Mouse (Mus musculus) lung, embryonic 16.5 days (tissue): ENCODE measurements around the gene Elovl6. TPM values are rescaled to one million over a fixed set of nuclear protein-coding genes. Genes with fewer than 3 reads are reported as not detected.

Experiments
- ATAC-seq: fragments of 200-750 bp; cut with Nextera tagmentation; 2 replicates; pipeline ENCODE4 v1.8.0; 2017; ENCODE audit warnings: low read depth, mild to moderate bottlenecking, moderate library complexity
- H3K27ac ChIP-seq: fragments of 300-500 bp; sonication (generic); 2 replicates; pipeline ENCODE4 v1.5.1; 2014; ENCODE audit warnings: mild to moderate bottlenecking, control low read depth, low read length
- H3K27me3 ChIP-seq: fragments of 300-500 bp; sonication (generic); 2 replicates; pipeline ENCODE4 v1.6.1; 2014; ENCODE audit warnings: low read depth, low read length, mixed read lengths; ENCODE audit not compliant: control insufficient read depth, insufficient read depth
- H3K36me3 ChIP-seq: fragments of 300-500 bp; sonication (generic); 2 replicates; pipeline ENCODE4 v1.6.1; 2014; ENCODE audit warnings: low read length; ENCODE audit not compliant: control insufficient read depth, insufficient read depth
- H3K4me1 ChIP-seq: fragments of 300-500 bp; sonication (generic); replicated peaks from 2 replicates; pipeline ENCODE4 v1.6.1; 2014; ENCODE audit warnings: low read length, mixed read lengths; ENCODE audit not compliant: control insufficient read depth, insufficient read depth
- H3K4me2 ChIP-seq: fragments of 300-500 bp; sonication (generic); 2 replicates; pipeline ENCODE4 v1.6.1; 2014; ENCODE audit warnings: low read depth, low read length, control low read depth
- H3K4me3 ChIP-seq: fragments of 300-500 bp; sonication (generic); 2 replicates; pipeline ENCODE4 v1.5.1; 2014; ENCODE audit warnings: mild to moderate bottlenecking, low read length, control low read depth
- H3K9ac ChIP-seq: fragments of 300-500 bp; sonication (generic); 2 replicates; pipeline ENCODE4 v1.6.1; 2014; ENCODE audit warnings: low read length, control low read depth
- H3K9me3 ChIP-seq: fragments of 300-500 bp; sonication (generic); 2 replicates; pipeline ENCODE4 v1.6.1; 2016; ENCODE audit warnings: low read length; ENCODE audit not compliant: control insufficient read depth
- WGBS: fragments of 180-500 bp; shearing (Covaris S2); extraction: QIAGEN DNeasy Blood & Tissue Kit; methylation state at CpG from one replicate; pipeline ENCODE4 v1.1.7; 2014; 5-methylcytosine and 5-hydroxymethylcytosine counted together
- polyA plus RNA-seq: library from polyadenylated mRNA; unstranded; fragments of >200 nt; fragmentation: Nextera tagmentation; extraction: Ambion mirVana; gene quantifications from 2 replicates; pipeline ENCODE4 v1.2.1, GENCODE M21; 2015

The Elovl6 gene
- polyA plus RNA-seq, 1 experiment from 2014 or later = 12.3 TPM

DNA sequence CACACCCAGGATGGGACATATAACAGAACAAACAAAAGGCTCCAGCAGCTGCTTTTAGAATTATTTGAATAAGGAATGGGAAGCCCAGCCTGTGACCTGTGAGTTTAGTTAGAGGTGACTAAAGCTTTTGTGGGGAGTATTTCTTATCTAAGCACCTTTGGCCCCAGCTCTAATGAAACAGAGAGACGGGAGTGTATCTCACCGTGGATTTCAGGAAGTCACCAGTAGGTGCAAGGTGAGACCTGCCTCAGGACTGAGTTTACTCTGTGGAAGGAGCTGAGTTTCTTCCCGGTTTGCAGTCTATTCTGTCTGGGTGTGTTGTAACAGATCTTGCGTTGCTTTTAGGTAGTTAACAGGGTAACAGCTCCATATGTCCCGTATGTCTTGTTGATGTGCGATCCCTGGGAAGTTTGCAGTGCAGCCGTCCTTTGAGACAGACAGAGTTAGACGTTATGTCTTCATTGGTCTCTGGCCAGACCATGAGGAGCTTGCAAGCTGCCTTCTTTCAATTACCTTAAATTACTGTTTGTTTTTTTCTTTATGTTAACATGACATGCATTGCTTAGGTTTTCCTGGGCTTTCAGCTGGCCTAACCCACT is 15.8 kb downstream of the Elovl6 start:
- H3K36me3 ChIP-seq = no peaks in the 10 kb centered on the region
- no peak for ATAC-seq
- no peak overlapping the region for H3K4me2 ChIP-seq
- 37% methylated on average over 8 of the region's 8 CpGs for WGBS
- no peak overlapping the region for H3K9ac ChIP-seq
- H3K4me3 ChIP-seq = no peak overlapping the region
- no peaks in the 10 kb centered on the region for H3K27me3 ChIP-seq
- no peak overlapping the region for H3K27ac ChIP-seq
- H3K9me3 ChIP-seq = peaks cover 3% of the 10 kb centered on the region; the same call in 1 of the 2 replicates
- H3K4me1 ChIP-seq = peaks cover 7% of the 10 kb centered on the region

DNA sequence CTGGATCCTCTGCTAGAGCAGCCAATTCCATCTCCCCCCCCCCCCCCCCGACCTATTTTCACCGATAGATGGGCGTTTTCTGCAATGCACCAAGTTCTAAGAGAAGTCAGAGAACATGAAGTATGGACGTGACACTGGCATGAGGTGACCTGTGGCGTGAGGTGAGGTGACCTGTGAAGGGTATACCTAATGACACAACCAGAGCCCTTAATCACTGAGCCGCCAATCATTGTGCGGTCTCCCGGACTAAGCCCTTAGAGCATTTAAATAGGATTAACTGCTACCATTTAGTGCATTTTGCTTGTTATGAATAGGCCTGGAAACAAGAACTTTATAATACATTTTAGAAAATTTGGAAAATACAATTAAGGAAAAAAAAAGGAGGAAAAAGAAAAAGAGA is 16.6 kb downstream of the Elovl6 start:
- WGBS = 86% methylated on average over 8 of the region's 8 CpGs
- Histone ChIP-seq H3K4me1 (peaks cover 7% of the 10 kb centered on the region), H3K27ac (no peak overlapping the region), H3K4me2 (no peak overlapping the region), H3K9ac (no peak overlapping the region), H3K4me3 (no peak overlapping the region), H3K27me3 (no peaks in the 10 kb centered on the region), H3K36me3 (no peaks in the 10 kb centered on the region), H3K9me3 (0 out of 2 replicates have a peak, but pooled peaks cover under 1% of the 10 kb centered on the region)
- ATAC-seq = no peak

DNA sequence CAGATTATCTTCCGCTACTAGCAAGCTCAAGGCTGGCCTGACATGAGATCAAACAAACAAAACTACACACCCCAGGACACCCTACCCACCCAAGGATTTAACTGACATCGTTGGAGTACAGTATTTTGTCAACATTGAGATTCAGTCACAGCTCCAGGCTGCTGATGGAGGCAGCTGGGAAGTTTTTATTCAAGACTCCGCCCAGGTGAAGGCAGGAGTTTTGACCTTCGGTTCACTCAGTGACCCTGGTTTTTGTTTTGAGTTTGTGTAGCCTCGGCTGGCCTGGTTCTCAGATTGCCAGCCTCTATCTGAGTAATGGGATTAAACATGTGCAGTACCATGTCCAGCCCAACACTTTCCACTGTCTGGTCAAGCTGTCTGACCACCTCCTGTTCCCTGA is 17.4 kb downstream of the Elovl6 start:
- Histone ChIP-seq H3K9me3 (no peaks in the 10 kb centered on the region), H3K9ac (no peak overlapping the region), H3K4me3 (no peak overlapping the region), H3K4me1 (peaks cover 7% of the 10 kb centered on the region), H3K27ac (peak overlapping the region; percentile 10; the same call in 1 of the 2 replicates), H3K27me3 (no peaks in the 10 kb centered on the region), H3K4me2 (no peak overlapping the region), H3K36me3 (no peaks in the 10 kb centered on the region)
- no peak for ATAC-seq
- 52% methylated on average over 5 of the region's 5 CpGs for WGBS

DNA sequence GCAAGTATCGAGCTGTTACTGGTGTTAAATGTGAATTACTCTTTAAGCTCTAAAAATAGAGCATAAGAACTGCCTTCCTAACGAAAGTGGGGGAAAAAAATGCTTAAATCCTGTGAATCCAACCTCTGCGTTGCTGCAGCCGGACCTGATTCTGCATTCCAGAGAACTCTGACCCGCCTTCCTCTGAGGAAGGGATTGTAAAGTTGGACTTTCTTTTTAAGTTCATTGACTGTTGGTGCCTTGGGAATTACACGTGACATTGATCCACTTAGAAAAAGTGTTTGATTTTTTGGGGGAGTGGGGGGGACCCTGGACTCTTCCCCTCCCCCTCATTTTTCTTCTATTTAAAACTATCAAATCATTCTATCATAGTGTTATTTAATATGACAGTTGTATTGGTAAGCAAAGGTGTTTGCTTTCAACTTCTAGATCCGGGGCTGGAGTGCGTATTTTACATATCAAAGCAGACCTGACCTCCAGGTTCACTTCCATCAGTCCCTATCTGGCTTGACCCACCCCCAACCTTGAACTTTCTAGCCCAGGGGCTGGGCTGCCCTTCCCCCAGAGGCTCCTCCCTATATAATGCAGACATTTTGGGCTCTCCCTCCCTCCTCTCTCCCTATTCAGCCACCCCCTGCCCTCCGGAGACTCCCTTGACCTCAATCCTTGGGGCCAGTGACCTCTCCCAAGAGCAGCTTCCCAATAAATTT is 19.6 kb downstream of the Elovl6 start:
- Histone ChIP-seq H3K36me3 (no peaks in the 10 kb centered on the region), H3K9ac (no peak overlapping the region), H3K27me3 (no peaks in the 10 kb centered on the region), H3K9me3 (no peaks in the 10 kb centered on the region), H3K4me2 (no peak overlapping the region), H3K4me1 (peaks cover 7% of the 10 kb centered on the region), H3K4me3 (no peak overlapping the region), H3K27ac (no peak overlapping the region)
- 47% methylated on average over 9 of the region's 9 CpGs for WGBS
- ATAC-seq = no peak

DNA sequence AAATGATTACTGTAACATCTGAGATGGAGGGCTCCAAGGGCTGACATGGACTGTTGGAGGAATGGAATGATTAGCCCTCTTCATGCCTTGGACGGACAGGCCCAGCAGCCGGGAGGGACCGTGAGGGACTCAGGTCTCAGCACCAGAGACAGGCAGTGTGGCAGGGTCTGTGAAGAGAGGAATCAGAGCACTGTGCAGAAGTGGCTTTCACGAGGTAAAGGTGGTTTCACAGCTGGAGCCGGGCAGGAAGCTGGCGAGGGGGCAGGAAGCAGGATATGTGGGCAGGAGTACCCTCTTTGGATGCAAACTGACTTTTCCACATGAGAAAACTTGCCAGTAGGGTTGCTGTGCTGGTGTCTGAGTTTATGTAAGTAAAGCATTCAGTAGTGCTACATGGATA is 20.2 kb downstream of the Elovl6 start:
- H3K27ac ChIP-seq = no peak overlapping the region
- no peak for ATAC-seq
- no peaks in the 10 kb centered on the region for H3K9me3 ChIP-seq
- peaks cover 7% of the 10 kb centered on the region for H3K4me1 ChIP-seq
- no peaks in the 10 kb centered on the region for H3K36me3 ChIP-seq
- WGBS = 72% methylated on average over 6 of the region's 6 CpGs
- no peak overlapping the region for H3K4me3 ChIP-seq
- no peak overlapping the region for H3K4me2 ChIP-seq
- H3K9ac ChIP-seq = no peak overlapping the region
- H3K27me3 ChIP-seq = no peaks in the 10 kb centered on the region

DNA sequence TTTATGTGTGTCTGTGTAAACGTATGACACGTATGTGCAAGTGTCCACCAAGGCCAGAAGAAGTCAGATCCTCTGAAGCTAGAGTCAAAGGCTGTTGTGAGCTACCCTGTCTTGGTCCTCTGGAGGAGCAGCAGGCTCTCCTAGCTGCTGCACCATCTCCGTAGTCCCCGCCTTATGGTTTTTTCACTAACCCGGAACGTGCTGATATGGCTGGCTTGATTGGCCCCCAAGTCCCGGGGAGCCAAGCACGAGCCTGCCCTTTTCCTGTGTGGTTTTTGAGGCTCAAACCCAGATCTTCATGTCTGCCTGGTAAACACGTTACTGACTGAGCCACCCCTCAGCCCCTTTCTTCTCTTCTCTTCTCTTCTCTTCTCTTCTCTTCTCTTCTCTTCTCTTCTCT is 21.0 kb downstream of the Elovl6 start:
- peaks cover 7% of the 10 kb centered on the region for H3K4me1 ChIP-seq
- 78% methylated on average over 9 of the region's 9 CpGs for WGBS

DNA sequence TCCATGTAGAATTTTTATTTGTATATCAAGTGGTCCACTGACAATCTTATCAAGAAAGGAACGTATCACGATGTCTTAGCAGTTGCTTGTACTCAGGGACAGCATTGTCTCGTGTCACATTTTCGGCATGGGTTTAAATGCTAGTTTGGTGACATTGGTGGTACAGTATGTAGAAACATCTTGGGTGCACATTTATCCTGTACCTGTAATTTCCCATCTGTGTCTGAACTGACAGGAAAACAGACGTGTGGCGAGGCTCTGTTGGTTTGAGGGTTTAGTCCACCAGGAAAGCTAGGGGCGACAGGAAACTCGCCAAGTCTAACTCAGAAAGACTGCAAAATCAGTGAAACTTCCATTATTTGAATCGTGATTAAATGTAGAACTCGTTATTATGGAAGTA is 21.5 kb downstream of the Elovl6 start:
- WGBS = 88% methylated on average over 10 of the region's 10 CpGs
- no peak for ATAC-seq
- no peak overlapping the region for H3K27ac ChIP-seq
- no peaks in the 10 kb centered on the region for H3K9me3 ChIP-seq
- no peaks in the 10 kb centered on the region for H3K27me3 ChIP-seq
- no peaks in the 10 kb centered on the region for H3K36me3 ChIP-seq
- H3K4me1 ChIP-seq = peaks cover 7% of the 10 kb centered on the region
- H3K4me2 ChIP-seq = no peak overlapping the region
- H3K9ac ChIP-seq = no peak overlapping the region
- H3K4me3 ChIP-seq = no peak overlapping the region

More for the DNA sequence above, 21.0 kb downstream of the Elovl6 start:
- H3K4me3 ChIP-seq = no peak overlapping the region
- no peaks in the 10 kb centered on the region for H3K36me3 ChIP-seq
- no peak overlapping the region for H3K9ac ChIP-seq
- H3K4me2 ChIP-seq = no peak overlapping the region
- no peak for ATAC-seq
- H3K27me3 ChIP-seq = no peaks in the 10 kb centered on the region
- H3K27ac ChIP-seq = no peak overlapping the region
- no peaks in the 10 kb centered on the region for H3K9me3 ChIP-seq

DNA sequence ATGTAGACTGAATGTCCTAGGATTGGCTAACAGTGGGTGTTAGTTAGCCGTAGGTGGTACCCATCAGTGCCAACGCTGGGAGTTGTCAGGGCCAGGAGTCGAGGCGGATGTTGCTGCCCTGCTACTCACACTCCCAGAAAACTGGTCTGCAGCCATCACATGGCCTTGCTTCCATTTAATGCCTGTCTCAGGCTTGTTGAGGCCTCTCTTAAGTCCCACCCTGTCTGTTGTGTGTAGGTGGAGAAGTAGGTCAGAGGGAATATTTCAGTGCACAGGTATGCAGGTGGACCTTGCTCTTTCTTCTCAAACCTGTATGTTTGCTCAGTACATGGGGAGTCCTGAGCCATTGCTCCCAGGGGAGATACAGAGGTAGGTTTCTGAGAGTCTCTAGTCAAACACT is 22.3 kb downstream of the Elovl6 start:
- Histone ChIP-seq H3K9ac (no peak overlapping the region), H3K4me1 (peaks cover 7% of the 10 kb centered on the region), H3K27ac (no peak overlapping the region), H3K4me3 (no peak overlapping the region), H3K36me3 (no peaks in the 10 kb centered on the region), H3K4me2 (no peak overlapping the region), H3K9me3 (no peaks in the 10 kb centered on the region), H3K27me3 (no peaks in the 10 kb centered on the region)
- 62% methylated on average over 4 of the region's 4 CpGs for WGBS
- ATAC-seq = peak; percentile 25; the same call in 1 of the 2 replicates

DNA sequence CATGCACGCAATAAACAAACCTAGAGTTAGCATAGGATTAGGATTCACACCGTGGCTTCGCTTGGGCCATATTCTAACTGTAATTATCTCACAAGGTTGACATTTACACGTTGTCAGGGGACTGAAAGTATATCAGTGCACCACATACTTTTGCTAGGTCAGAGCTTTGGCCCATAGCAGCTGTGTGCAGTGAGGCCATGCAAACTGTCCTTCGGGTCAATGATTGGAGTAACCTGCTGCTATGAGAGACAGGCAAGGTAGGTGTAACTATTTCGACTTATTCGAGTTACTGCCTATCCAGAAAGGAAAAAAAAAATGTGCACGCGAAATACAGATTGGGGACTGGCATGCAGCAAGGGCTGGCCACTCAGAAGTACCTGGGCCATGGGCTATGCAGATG is 24.9 kb downstream of the Elovl6 start:
- Histone ChIP-seq H3K27ac (no peak overlapping the region), H3K27me3 (no peaks in the 10 kb centered on the region), H3K36me3 (no peaks in the 10 kb centered on the region), H3K4me3 (no peak overlapping the region), H3K4me1 (peaks cover 2% of the 10 kb centered on the region), H3K9me3 (no peaks in the 10 kb centered on the region), H3K4me2 (no peak overlapping the region), H3K9ac (no peak overlapping the region)
- 82% methylated on average over 9 of the region's 9 CpGs for WGBS
- no peak for ATAC-seq
